Mouse (Mus musculus) embryonic facial prominence, embryonic 15.5 days (tissue): Measurements from ENCODE around the gene Vmn1r160. TPM values are rescaled to one million over a fixed set of nuclear protein-coding genes. Genes with fewer than 3 reads are reported as not detected.
"Not testable (repeated sequence)": the region's sequence is repeated elsewhere in the genome, so short reads cannot be mapped to it uniquely, and the experiment has no call there.

Source experiments
- ATAC-seq: fragments of 200-750 bp; cut with Nextera tagmentation; 2 replicates; pipeline ENCODE4 v1.8.0; 2017; ENCODE audit warnings: low read depth, moderate TSS enrichment; ENCODE audit not compliant: insufficient number of reproducible peaks, low FRiP score, low TSS enrichment
- H3K27ac ChIP-seq: fragments of 300-500 bp; sonication (generic); replicated peaks from 2 replicates; pipeline ENCODE4 v1.5.1; 2015; ENCODE audit warnings: mild to moderate bottlenecking, inconsistent platforms
- H3K27me3 ChIP-seq: fragments of 300-500 bp; sonication (generic); 2 replicates; pipeline ENCODE4 v1.6.1; 2015; ENCODE audit warnings: inconsistent platforms
- H3K36me3 ChIP-seq: fragments of 300-500 bp; sonication (generic); 2 replicates; pipeline ENCODE4 v1.6.1; 2015; ENCODE audit warnings: mild to moderate bottlenecking, inconsistent platforms
- H3K4me1 ChIP-seq: fragments of 300-500 bp; sonication (generic); 2 replicates; pipeline ENCODE4 v1.6.1; 2015; ENCODE audit warnings: inconsistent platforms
- H3K4me2 ChIP-seq: fragments of 300-500 bp; sonication (generic); replicated peaks from 2 replicates; pipeline ENCODE4 v1.6.1; 2015; ENCODE audit warnings: mild to moderate bottlenecking, inconsistent platforms
- H3K4me3 ChIP-seq: fragments of 300-500 bp; sonication (generic); replicated peaks from 2 replicates; pipeline ENCODE4 v1.5.1; 2015; ENCODE audit warnings: mild to moderate bottlenecking, inconsistent platforms
- H3K9ac ChIP-seq: fragments of 300-500 bp; sonication (generic); 2 replicates; pipeline ENCODE4 v1.6.1; 2015; ENCODE audit warnings: inconsistent platforms
- H3K9me3 ChIP-seq: fragments of 300-500 bp; sonication (generic); replicated peaks from 2 replicates; pipeline ENCODE4 v1.6.1; 2016; ENCODE audit warnings: inconsistent platforms
- WGBS: fragments of 180-500 bp; shearing (Covaris S2); methylation state at CpG from one replicate; pipeline ENCODE4 v1.1.7; 2015; 5-methylcytosine and 5-hydroxymethylcytosine counted together
- polyA plus RNA-seq: library from polyadenylated mRNA; unstranded; fragments of >200 nt; fragmentation: Nextera tagmentation; extraction: Ambion mirVana; gene quantifications from 2 replicates; pipeline ENCODE4 v1.2.1, GENCODE M21; 2015

Vmn1r160 gene
- polyA plus RNA-seq: not detected in 2 replicates

- not testable (repeated sequence) for H3K4me2 ChIP-seq, H3K9ac ChIP-seq, H3K9me3 ChIP-seq, H3K4me3 ChIP-seq, H3K4me1 ChIP-seq, H3K27ac ChIP-seq, H3K36me3 ChIP-seq, H3K27me3 ChIP-seq, ATAC-seq
- 42% methylated on average over 1 of the region's 3 CpGs for WGBS
Measured at GRCm38 (mm10) chr7:22870924-22871323, at the start of gene Vmn1r160. Vmn1r160 (plus strand) TSS chr7:22871224.

GRCm38 (mm10) chr7:22843505-22843904 is 27.5 kb upstream of the Vmn1r160 start, which contains the start of gene Vmn1r159:
Vmn1r159 (minus strand) TSS chr7:22843605.
- not testable (repeated sequence) for ATAC-seq

More at GRCm38 (mm10) chr7:22843505-22843904, 27.5 kb upstream of the Vmn1r160 start, which contains the start of gene Vmn1r159:
- H3K4me1 ChIP-seq, H3K36me3 ChIP-seq, H3K9me3 ChIP-seq, H3K4me3 ChIP-seq, H3K27ac ChIP-seq, H3K27me3 ChIP-seq, H3K9ac ChIP-seq, H3K4me2 ChIP-seq: not testable (repeated sequence)
- 52% methylated on average over 3 of the region's 3 CpGs for WGBS

Other genes starting within 250 kb of the Vmn1r160 start
- gene Vmn1r155, start 213.2 kb upstream of the Vmn1r160 start, polyA plus RNA-seq: not detected in 2 replicates
- gene Gm8693, start 178.9 kb upstream of the Vmn1r160 start, polyA plus RNA-seq: not detected in 2 replicates
- gene Gm4567, start 151.5 kb upstream of the Vmn1r160 start, polyA plus RNA-seq: not detected in 2 replicates
- not detected in 2 replicates for gene Vmn1r157, start 109.5 kb upstream of the Vmn1r160 start, polyA plus RNA-seq
- gene Vmn1r158, start 80.4 kb upstream of the Vmn1r160 start, polyA plus RNA-seq: not detected in 2 replicates
- gene Vmn1r159, start 27.6 kb upstream of the Vmn1r160 start, polyA plus RNA-seq: not detected in 2 replicates
- not detected in 2 replicates for gene Gm4214, start 113.4 kb downstream of the Vmn1r160 start, polyA plus RNA-seq
- gene Gm4216, start 148.7 kb downstream of the Vmn1r160 start, polyA plus RNA-seq: not detected in 2 replicates
- not detected in 2 replicates for gene Vmn1r163, start 184.3 kb downstream of the Vmn1r160 start, polyA plus RNA-seq
- gene Gm8720, start 196.2 kb downstream of the Vmn1r160 start, polyA plus RNA-seq: not detected in 2 replicates